Mouse (Mus musculus) T-cell, adult 66 days (primary cell): Measurements from ENCODE around the gene Ccdc70. TPM values are rescaled to one million over a fixed set of nuclear protein-coding genes. Genes with fewer than 3 reads are reported as not detected.

Experiments used
- total RNA-seq, 2 experiments: library from RNA; stranded (reverse); gene quantifications; 3 replicates in 1 of 2; 4 replicates in 1 of 2; pipeline ENCODE4 v1.2.4; 2023

Ccdc70 gene
- not detected for total RNA-seq

GRCm38 (mm10) chr8:21969475-21969874 lies at the start of gene Ccdc70:
Gene Ccdc70 (plus strand): TSS chr8:21969775.

GRCm38 (mm10) chr8:21932610-21933009 lies 37.0 kb upstream of the Ccdc70 start, which contains the start of gene Defb15:
Gene Defb15 (minus strand): TSS chr8:21932710.

GRCm38 (mm10) chr8:21938052-21938451 lies 31.5 kb upstream of the Ccdc70 start, which contains the start of gene Defb35:
Gene Defb35 (plus strand): TSS chr8:21938352.

GRCm38 (mm10) chr8:21946462-21946861 lies 23.1 kb upstream of the Ccdc70 start, which contains the start of gene Defb13:
Gene Defb13 (plus strand): TSS chr8:21946762.

GRCm38 (mm10) chr8:21958414-21958813 lies 11.2 kb upstream of the Ccdc70 start, which contains the start of gene Fam90a1a:
Gene Fam90a1a (plus strand): TSS chr8:21958714.

Other genes starting within 250 kb of the Ccdc70 start
- gene Defa24, start 235.3 kb upstream of the Ccdc70 start, total RNA-seq = not detected
- not detected for gene Defb50, start 146.2 kb upstream of the Ccdc70 start, total RNA-seq
- not detected for gene Defb2, start 129.8 kb upstream of the Ccdc70 start, total RNA-seq
- gene Defb10, start 110.9 kb upstream of the Ccdc70 start, total RNA-seq = not detected
- not detected for gene Defb9, start 84.4 kb upstream of the Ccdc70 start, total RNA-seq
- not detected for gene Defb11, start 63.4 kb upstream of the Ccdc70 start, total RNA-seq
- not detected for gene Defb15, start 37.1 kb upstream of the Ccdc70 start, total RNA-seq
- gene Defb35, start 31.4 kb upstream of the Ccdc70 start, total RNA-seq = not detected
- not detected for gene Defb13, start 23.0 kb upstream of the Ccdc70 start, total RNA-seq
- not detected for gene Fam90a1a, start 11.1 kb upstream of the Ccdc70 start, total RNA-seq
- under 1 TPM in 1 of 2 experiments, not detected in 1; 0.53 TPM for gene Atp7b, start 90.5 kb downstream of the Ccdc70 start, total RNA-seq
- gene Alg11, start 90.9 kb downstream of the Ccdc70 start, total RNA-seq = 10 to 100 TPM; 22.5 to 24.1 TPM
- gene Nek5, start 155.3 kb downstream of the Ccdc70 start, total RNA-seq = not detected
- 1 to 10 TPM; 5.7 to 8.2 TPM for gene Nek3, start 196.7 kb downstream of the Ccdc70 start, total RNA-seq
- gene Ckap2, start 216.0 kb downstream of the Ccdc70 start, total RNA-seq = 1 to 10 TPM; 5.6 to 6.9 TPM
- gene Vps36, start 223.0 kb downstream of the Ccdc70 start, total RNA-seq = 10 to 100 TPM; 28.0 to 39.3 TPM